Mouse (Mus musculus): ENCODE results near the gene Rapgef5. TPM values are rescaled to one million over a fixed set of nuclear protein-coding genes. Genes with fewer than 3 reads are reported as not detected.

Gene Rapgef5
- total and polyA plus RNA-seq, 3 experiments = not detected

- no peaks in the 10 kb centered on the region for H3K79me2 ChIP-seq (ENCODE audit: control insufficient read depth, insufficient read depth, low read length, poor library complexity)
- H3K36me3 ChIP-seq (ENCODE audit: control insufficient read depth in 1 of 2, insufficient read depth in 2 of 2, low read length in 2 of 2) = no peaks in the 10 kb centered on the region
- TF ChIP-seq TBP (IDR thresholded peaks at IDR 0.05; ENCODE audit: low read depth, low read length) = no peak
- TF ChIP-seq JUND (IDR thresholded peaks at IDR 0.05; ENCODE audit: low read depth, low read length) = no peak
- no peak for TF ChIP-seq USF2 (IDR thresholded peaks at IDR 0.05; ENCODE audit: borderline replicate concordance in 1 of 2, insufficient read depth in 1 of 2, low read depth in 1 of 2, low read length in 2 of 2)
- TF ChIP-seq EP300 (IDR thresholded peaks at IDR 0.05; ENCODE audit: low read depth in 1 of 2, low read length in 2 of 2) = no peak
- no peak for TF ChIP-seq ELF1 (IDR thresholded peaks at IDR 0.05; ENCODE audit: low read depth, low read length)
- no peak for TF ChIP-seq RAD21 (IDR thresholded peaks at IDR 0.05; ENCODE audit: low read depth, low read length)
- TF ChIP-seq MAFK (IDR thresholded peaks at IDR 0.05; ENCODE audit: borderline replicate concordance, low read depth, low read length) = no peak
- no peak for TF ChIP-seq GABPA (IDR thresholded peaks at IDR 0.05; ENCODE audit: low read depth, low read length)
- TF ChIP-seq MAZ (IDR thresholded peaks at IDR 0.05; ENCODE audit: low read depth, low read length) = no peak
- no peak for TF ChIP-seq SIN3A (IDR thresholded peaks at IDR 0.05; ENCODE audit: low read length)
- no peak for TF ChIP-seq TCF12 (IDR thresholded peaks at IDR 0.05; ENCODE audit: low read depth, low read length)
- no peak for TF ChIP-seq GATA1 (IDR thresholded peaks at IDR 0.05; ENCODE audit: low read depth, low read length)
- no peak overlapping the region for H3K27ac ChIP-seq (ENCODE audit: control insufficient read depth, low read depth, low read length)
- H3K9ac ChIP-seq (ENCODE audit: control insufficient read depth, low read depth, low read length, poor library complexity, severe bottlenecking) = no peak overlapping the region
- H3K4me3 ChIP-seq (ENCODE audit: control insufficient read depth in 1 of 2, insufficient read depth in 1 of 2, low read depth in 2 of 2, low read length in 2 of 2) = no peak overlapping the region
- no peak for DNase-seq (ENCODE audit: low read depth, low spot score)
- H3K9me3 ChIP-seq (replicated peaks; ENCODE audit: insufficient read depth, low read length) = no peaks in the 10 kb centered on the region
- no peaks in the 10 kb centered on the region for H3K4me1 ChIP-seq (ENCODE audit: control insufficient read depth in 1 of 2, insufficient read depth in 2 of 2, low read length in 2 of 2)
- H3K27me3 ChIP-seq (ENCODE audit: control insufficient read depth in 1 of 2, insufficient read depth in 2 of 2, low read length in 2 of 2) = no peaks in the 10 kb centered on the region
These were observed 204.8 kb downstream of the Rapgef5 start for GRCm38 (mm10) chr12:117720794-117721747.

- no peaks in the 10 kb centered on the region for H3K79me2 ChIP-seq (ENCODE audit: control insufficient read depth, insufficient read depth, low read length, poor library complexity)
- TF ChIP-seq GABPA (IDR thresholded peaks at IDR 0.05; ENCODE audit: low read depth, low read length) (no peak), ZC3H11A (IDR thresholded peaks at IDR 0.05; ENCODE audit: low read depth, low read length) (no peak), RCOR1 (IDR thresholded peaks at IDR 0.05; ENCODE audit: low read depth, low read length) (no peak), POLR2A (IDR thresholded peaks at IDR 0.05; ENCODE audit: control insufficient read depth in 1 of 2, insufficient read depth in 1 of 2, low read depth in 1 of 2, low read length in 2 of 2, poor library complexity in 1 of 2) (no peak), HCFC1 (IDR thresholded peaks at IDR 0.05; ENCODE audit: low read depth, low read length) (no peak), POLR2AphosphoS5 (IDR thresholded peaks at IDR 0.05; ENCODE audit: borderline replicate concordance, low read depth, low read length) (no peak), UBTF (IDR thresholded peaks at IDR 0.05; ENCODE audit: borderline replicate concordance, insufficient read depth, low read depth, low read length) (no peak), JUND (IDR thresholded peaks at IDR 0.05; ENCODE audit: low read depth, low read length) (no peak), NRF1 (IDR thresholded peaks at IDR 0.05; ENCODE audit: insufficient read depth, low read depth, low read length, poor library complexity, severe bottlenecking) (no peak), POLR2AphosphoS2 (IDR thresholded peaks at IDR 0.05; ENCODE audit: low read length) (no peak), TAL1 (IDR thresholded peaks at IDR 0.05; ENCODE audit: low read length) (no peak), ZMIZ1 (IDR thresholded peaks at IDR 0.05; ENCODE audit: low read depth, low read length) (no peak), CHD2 (IDR thresholded peaks at IDR 0.05; ENCODE audit: low read length) (no peak), ELF1 (IDR thresholded peaks at IDR 0.05; ENCODE audit: low read depth, low read length) (no peak)
- no peak for DNase-seq (ENCODE audit: low read depth, low spot score)
- no peaks in the 10 kb centered on the region for H3K4me1 ChIP-seq (ENCODE audit: control insufficient read depth in 1 of 2, insufficient read depth in 2 of 2, low read length in 2 of 2)
- H3K36me3 ChIP-seq (ENCODE audit: control insufficient read depth in 1 of 2, insufficient read depth in 2 of 2, low read length in 2 of 2) = no peaks in the 10 kb centered on the region
- no peak overlapping the region for H3K4me3 ChIP-seq (ENCODE audit: control insufficient read depth in 1 of 2, insufficient read depth in 1 of 2, low read depth in 2 of 2, low read length in 2 of 2)
- no peaks in the 10 kb centered on the region for H3K9me3 ChIP-seq (replicated peaks; ENCODE audit: insufficient read depth, low read length)
- no peaks in the 10 kb centered on the region for H3K27me3 ChIP-seq (ENCODE audit: control insufficient read depth in 1 of 2, insufficient read depth in 2 of 2, low read length in 2 of 2)
- H3K27ac ChIP-seq (ENCODE audit: control insufficient read depth, low read depth, low read length) = no peak overlapping the region
- no peak overlapping the region for H3K9ac ChIP-seq (ENCODE audit: control insufficient read depth, low read depth, low read length, poor library complexity, severe bottlenecking)
These were observed 205.5 kb downstream of the Rapgef5 start for GRCm38 (mm10) chr12:117721748-117722150.

Measured in MEL (cell line).